Mouse (Mus musculus) E14TG2a.4 (cell line): Measurements from ENCODE around the gene Acox2.

ENCODE experiments used
- CTCF ChIP-seq: conservative IDR thresholded peaks from 2 replicates; pipeline ENCODE4 v1.5.1; 2014; ENCODE audit warnings: low read length
- NANOG ChIP-seq: IDR thresholded peaks from 2 replicates; pipeline ENCODE4 v1.6.1; 2014; ENCODE audit warnings: borderline replicate concordance, low read length, mixed read lengths
- POU5F1 ChIP-seq: IDR thresholded peaks from 2 replicates; pipeline ENCODE4 v1.6.1; 2014; ENCODE audit warnings: low read length, borderline replicate concordance

GRCm38 (mm10) chr14:8304082-8304481 is 44.9 kb upstream of the Acox2 start:
- TF ChIP-seq CTCF (no peak), POU5F1 (no peak), NANOG (no peak)
